Mouse (Mus musculus) thymus, postnatal 0 days (tissue): ENCODE measurements around the gene Vmn2r118. TPM values are rescaled to one million over a fixed set of nuclear protein-coding genes. Genes with fewer than 3 reads are reported as not detected.

ENCODE experiments used
- DNase-seq: peaks from one replicate; pipeline ENCODE4 v3.0.0-alpha.2; 2015; ENCODE audit warnings: low spot score
- polyA plus RNA-seq: library from polyadenylated mRNA; unstranded; fragments of >200 nt; fragmentation: Nextera tagmentation; extraction: Ambion mirVana; gene quantifications from 2 replicates; pipeline ENCODE4 v1.2.1, GENCODE M21; 2015

The Vmn2r118 gene
- polyA plus RNA-seq = not detected in 2 replicates

DNA sequence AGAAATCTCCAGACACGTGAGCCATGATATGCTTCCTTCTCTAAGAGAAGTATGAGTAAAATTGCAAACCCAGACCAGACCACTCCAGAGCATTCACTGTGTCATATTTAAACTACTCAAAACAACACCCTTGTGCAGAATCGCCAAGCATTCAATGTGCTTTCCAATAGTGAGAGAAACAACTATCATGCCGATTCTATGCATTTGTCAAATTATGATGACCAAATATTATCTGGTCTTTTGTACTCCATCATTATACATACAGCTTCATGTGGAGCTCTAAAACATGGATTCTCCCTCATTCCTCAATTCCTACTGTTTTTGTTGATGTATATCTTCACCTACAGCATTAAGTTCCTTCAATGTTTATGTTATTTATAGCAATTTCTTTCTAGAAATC is at the start of gene Vmn2r118:
Gene Vmn2r118 (minus strand): TSS at position 101 of the 400 bp plus-strand sequence.
- DNase-seq = no peak

DNA sequence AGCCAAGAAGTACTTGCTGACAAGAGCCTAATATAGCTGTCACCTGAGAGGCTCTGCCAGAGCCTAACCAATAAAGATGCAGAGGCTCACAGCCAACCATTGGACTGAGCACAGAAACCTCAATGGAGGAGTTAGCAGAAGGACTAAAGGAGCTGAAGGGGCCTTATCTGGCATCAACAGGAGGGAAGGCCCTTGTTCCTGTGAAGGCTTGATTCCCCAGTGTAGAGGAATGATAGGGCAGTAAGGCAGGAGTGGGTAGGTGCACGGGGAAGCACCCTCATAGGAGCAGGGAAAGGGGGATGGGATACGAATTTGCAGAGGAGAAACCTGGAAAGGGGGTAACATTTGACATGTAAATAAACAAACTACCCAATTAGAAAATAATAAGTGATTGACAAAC is 36.1 kb upstream of the Vmn2r118 start:
- no peak for DNase-seq

DNA sequence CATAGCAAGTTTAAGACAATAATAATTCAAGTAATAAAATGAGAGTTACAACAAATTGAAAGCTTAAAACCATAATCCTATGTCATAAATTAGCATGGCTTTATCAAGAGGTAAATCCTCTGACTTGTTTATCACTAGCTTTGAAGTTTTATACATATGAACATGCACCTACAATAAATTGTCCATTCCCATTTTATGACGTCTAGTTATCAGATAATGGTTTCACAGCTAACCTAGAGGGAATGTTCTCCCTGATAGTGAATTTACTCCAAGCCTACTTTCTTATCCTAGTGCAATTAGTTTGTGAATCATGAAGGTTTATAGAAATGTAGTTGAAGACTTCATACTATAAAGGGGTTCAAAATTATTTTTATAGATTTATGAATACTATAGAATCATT is 34.2 kb downstream of the Vmn2r118 start:
- no peak for DNase-seq

DNA sequence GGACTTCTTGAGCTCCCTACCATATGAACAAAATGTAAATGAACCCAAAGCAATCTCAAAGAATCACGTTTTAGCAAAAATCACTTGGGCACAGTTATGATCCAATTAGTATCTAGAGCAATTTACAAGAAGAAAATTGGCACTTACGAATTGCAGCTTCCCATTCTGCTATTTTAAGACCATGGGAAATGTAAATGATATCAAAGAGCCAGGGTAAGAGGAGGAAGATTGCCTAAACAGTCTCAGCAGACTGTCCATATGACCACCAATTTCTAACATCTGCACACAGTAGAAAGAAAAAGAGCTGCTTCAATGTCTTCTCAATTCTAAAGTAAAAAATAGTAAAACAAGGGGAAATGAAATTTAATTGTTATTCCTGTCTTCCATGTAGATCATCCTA is 63.2 kb downstream of the Vmn2r118 start:
- DNase-seq = no peak

DNA sequence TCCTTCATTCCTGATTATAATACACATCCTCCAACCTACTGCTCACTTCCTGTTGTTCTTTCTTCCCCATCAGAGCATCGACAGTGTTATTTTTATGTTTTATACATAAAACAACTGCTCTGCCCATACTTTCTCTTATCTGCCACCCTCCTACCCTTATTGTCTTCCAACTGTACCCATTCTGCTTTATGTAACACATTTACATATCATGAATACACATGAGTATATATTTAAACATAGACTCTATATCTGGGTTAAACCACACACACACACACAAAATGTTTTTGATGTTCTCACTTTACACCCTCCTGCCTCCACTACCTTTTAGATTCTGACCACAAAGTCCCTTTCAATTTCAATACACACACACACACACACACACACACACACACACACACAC is 76.5 kb downstream of the Vmn2r118 start:
- DNase-seq = no peak

Other genes starting within 250 kb of the Vmn2r118 start
- 0.14 and 0.27 TPM in 2 replicates for gene St6gal2, start 179.8 kb downstream of the Vmn2r118 start, polyA plus RNA-seq
- 9.0 and 9.9 TPM in 2 replicates for gene Pot1b, start 87.4 kb upstream of the Vmn2r118 start, polyA plus RNA-seq
- 1.1 and 1.2 TPM in 2 replicates for gene Adgre4, start 124.8 kb upstream of the Vmn2r118 start, polyA plus RNA-seq